Mouse (Mus musculus): Measurements from ENCODE around the gene Pik3ca. TPM values are rescaled to one million over a fixed set of nuclear protein-coding genes. Genes with fewer than 3 reads are reported as not detected.

Gene Pik3ca
- polyA plus RNA-seq, 1 experiment from 2014 or later: 16.2 TPM

- Histone ChIP-seq H3K4me1 (peaks cover 33% of the 10 kb centered on the region), H3K4me2 (peak overlapping the region; percentile 66), H3K36me3 (ENCODE audit: poor library complexity, severe bottlenecking) (peaks cover 9% of the 10 kb centered on the region), H3K9ac (peak overlapping the region; percentile 93), H3K4me3 (peak overlapping the region; percentile 82), H3K27me3 (no peaks in the 10 kb centered on the region), H3K9me3 (replicated peaks) (no peaks in the 10 kb centered on the region), H3K27ac (no peak overlapping the region)
- 8% methylated on average over 13 of the region's 13 CpGs for WGBS
- no peak for ATAC-seq
These were observed 113.7 kb downstream of the Pik3ca start for GRCm38 (mm10) chr3:32511191-32511550.

GRCm38 (mm10) chr3:32512686-32513284, 115.3 kb downstream of the Pik3ca start:
- no peaks in the 10 kb centered on the region for H3K27me3 ChIP-seq
- H3K27ac ChIP-seq: no peak overlapping the region
- peaks cover 33% of the 10 kb centered on the region for H3K4me1 ChIP-seq
- H3K9me3 ChIP-seq (replicated peaks): no peaks in the 10 kb centered on the region
- no peak overlapping the region for H3K4me3 ChIP-seq
- H3K9ac ChIP-seq: no peak overlapping the region
- no peak for ATAC-seq
- H3K4me2 ChIP-seq: no peak overlapping the region
- WGBS: 91% methylated on average over 7 of the region's 7 CpGs
- H3K36me3 ChIP-seq (ENCODE audit: poor library complexity, severe bottlenecking): peaks cover 25% of the 10 kb centered on the region

- Histone ChIP-seq H3K27ac (no peak overlapping the region), H3K4me2 (no peak overlapping the region), H3K9me3 (replicated peaks) (no peaks in the 10 kb centered on the region), H3K27me3 (no peaks in the 10 kb centered on the region), H3K4me3 (no peak overlapping the region), H3K36me3 (ENCODE audit: poor library complexity, severe bottlenecking) (peaks cover 30% of the 10 kb centered on the region), H3K4me1 (peaks cover 33% of the 10 kb centered on the region), H3K9ac (no peak overlapping the region)
- no peak for ATAC-seq
These were observed 116.1 kb downstream of the Pik3ca start for GRCm38 (mm10) chr3:32513528-32513927.

Other genes starting within 250 kb of the Pik3ca start
- gene Zmat3, start 31.7 kb upstream of the Pik3ca start, polyA plus RNA-seq (2015; fragmentation: Nextera tagmentation; extraction: Ambion mirVana): 7.6 and 8.5 TPM in 2 replicates
- gene Kcnmb3, start 94.6 kb downstream of the Pik3ca start, polyA plus RNA-seq (2015; fragmentation: Nextera tagmentation; extraction: Ambion mirVana): 0.14 and 0.18 TPM in 2 replicates
- gene Zfp639, start 112.6 kb downstream of the Pik3ca start, polyA plus RNA-seq (2015; fragmentation: Nextera tagmentation; extraction: Ambion mirVana): 41.0 and 41.1 TPM in 2 replicates
- gene Mfn1, start 131.8 kb downstream of the Pik3ca start, polyA plus RNA-seq (2015; fragmentation: Nextera tagmentation; extraction: Ambion mirVana): 32.0 and 39.4 TPM in 2 replicates
- gene Gnb4, start 218.9 kb downstream of the Pik3ca start, polyA plus RNA-seq (2015; fragmentation: Nextera tagmentation; extraction: Ambion mirVana): 46.7 and 48.0 TPM in 2 replicates

All from forebrain, embryonic 13.5 days (tissue).